Mouse (Mus musculus) myocyte (in vitro differentiated cells): ENCODE data around the gene Esrra. TPM values are rescaled to one million over a fixed set of nuclear protein-coding genes. Genes with fewer than 3 reads are reported as not detected.

Source experiments
- H3K27me3 ChIP-seq: one replicate; pipeline ENCODE4 v1.6.1; 2011; ENCODE audit not compliant: control insufficient read depth, insufficient read depth, insufficient read length
- H3K36me3 ChIP-seq: one replicate; pipeline ENCODE4 v1.6.1; 2011; ENCODE audit not compliant: control insufficient read depth, insufficient read depth
- H3K4me2 ChIP-seq: one replicate; pipeline ENCODE4 v1.6.1; 2011; ENCODE audit warnings: low read depth, control low read depth
- H3K4me3 ChIP-seq: one replicate; pipeline ENCODE4 v1.5.1; 2011; ENCODE audit warnings: mild to moderate bottlenecking, control low read depth, moderate library complexity
- H3K79me2 ChIP-seq: one replicate; pipeline ENCODE4 v1.6.1; 2011; ENCODE audit not compliant: control insufficient read depth, insufficient read depth
- H3ac ChIP-seq: one replicate; pipeline ENCODE4 v1.6.1; 2011; ENCODE audit not compliant: control insufficient read depth, insufficient read length
- CEBPB ChIP-seq: IDR thresholded peaks from 2 replicates; pipeline ENCODE4 v1.6.1; 2011; ENCODE audit warnings: mild to moderate bottlenecking, moderate library complexity; ENCODE audit not compliant: poor library complexity, insufficient read depth, severe bottlenecking
- E2F4 ChIP-seq: IDR thresholded peaks from one replicate; pipeline ENCODE4 v1.6.1; 2011; ENCODE audit warnings: mild to moderate bottlenecking, control low read depth, moderate library complexity; ENCODE audit not compliant: insufficient read depth
- MAX ChIP-seq: IDR thresholded peaks from one replicate; pipeline ENCODE4 v1.6.1; 2011; ENCODE audit warnings: low read depth, mild to moderate bottlenecking, control low read depth
- MYOD1 ChIP-seq, 3 experiments: IDR thresholded peaks; one replicate each; pipeline ENCODE4 v1.6.1; 2011; ENCODE audit warnings: control low read depth in 2 of 3, low read depth in 2 of 3, mild to moderate bottlenecking in 2 of 3, moderate library complexity in 1 of 3; ENCODE audit not compliant: insufficient read length in 2 of 3, control insufficient read depth in 1 of 3
- MYOG ChIP-seq, 3 experiments: IDR thresholded peaks; one replicate each; pipeline ENCODE4 v1.6.1; 2011; ENCODE audit warnings: control low read depth in 2 of 3, low read depth in 2 of 3, mild to moderate bottlenecking in 2 of 3; ENCODE audit not compliant: insufficient read length in 2 of 3, control insufficient read depth in 1 of 3, insufficient read depth in 1 of 3
- POLR2A ChIP-seq: IDR thresholded peaks from one replicate; pipeline ENCODE4 v1.6.1; 2011; ENCODE audit warnings: low read depth, mild to moderate bottlenecking, control low read depth, moderate library complexity; ENCODE audit not compliant: insufficient read length
- POLR2AphosphoS2 ChIP-seq: IDR thresholded peaks from one replicate; pipeline ENCODE4 v1.6.1; 2011; ENCODE audit warnings: low read depth, control low read depth; ENCODE audit not compliant: insufficient read length
- REST ChIP-seq: IDR thresholded peaks from one replicate; pipeline ENCODE4 v1.6.1; 2011; ENCODE audit warnings: mild to moderate bottlenecking, control low read depth, moderate library complexity; ENCODE audit not compliant: insufficient read depth, insufficient read length
- SRF ChIP-seq: IDR thresholded peaks from one replicate; pipeline ENCODE4 v1.6.1; 2011; ENCODE audit warnings: low read depth; ENCODE audit not compliant: control insufficient read depth, insufficient read length
- TCF12 ChIP-seq: IDR thresholded peaks from one replicate; pipeline ENCODE4 v1.6.1; 2011; ENCODE audit warnings: mild to moderate bottlenecking, control low read depth; ENCODE audit not compliant: poor library complexity, insufficient read depth, severe bottlenecking
- TCF3 ChIP-seq: IDR thresholded peaks from one replicate; pipeline ENCODE4 v1.6.1; 2011; ENCODE audit warnings: low read depth, control low read depth; ENCODE audit not compliant: insufficient read length
- USF1 ChIP-seq: IDR thresholded peaks from one replicate; pipeline ENCODE4 v1.6.1; 2011; ENCODE audit warnings: low read depth, mild to moderate bottlenecking, control low read depth, moderate library complexity
- polyA plus RNA-seq: library from polyadenylated mRNA; unstranded; fragments of >200 nt; fragmentation: generic; extraction: Trizol; gene quantifications from one replicate; pipeline ENCODE4 v1.2.1, GENCODE M21; 2012; ENCODE audit warnings: missing spikeins

The Esrra gene
- polyA plus RNA-seq, 1 experiment, result 52.7 TPM

- Histone ChIP-seq H3ac (no peak overlapping the region), H3K4me3 (no peak overlapping the region), H3K36me3 (no peaks in the 10 kb centered on the region), H3K79me2 (no peaks in the 10 kb centered on the region), H3K27me3 (no peaks in the 10 kb centered on the region), H3K4me2 (peak overlapping the region; percentile 69)
- no peak for TF ChIP-seq POLR2AphosphoS2
- TF ChIP-seq POLR2A, result no peak
- no peak for TF ChIP-seq MYOG (IDR thresholded peaks at IDR 0.05; ENCODE audit: control insufficient read depth in 1 of 3, insufficient read depth in 1 of 3, insufficient read length in 2 of 3, low read depth in 2 of 3)
- no peak for TF ChIP-seq SRF
- no peak for TF ChIP-seq TCF3
- TF ChIP-seq TCF12, result no peak
- no peak for TF ChIP-seq USF1
- TF ChIP-seq MYOD1 (IDR thresholded peaks at IDR 0.05; ENCODE audit: control insufficient read depth in 1 of 3, insufficient read length in 2 of 3, low read depth in 2 of 3), result no peak
- TF ChIP-seq REST, result no peak
- no peak for TF ChIP-seq E2F4
- TF ChIP-seq MAX, result no peak
- TF ChIP-seq CEBPB, result no peak
Measured at GRCm38 (mm10) chr19:6877965-6878364, 43.6 kb downstream of the Esrra start.

DNA sequence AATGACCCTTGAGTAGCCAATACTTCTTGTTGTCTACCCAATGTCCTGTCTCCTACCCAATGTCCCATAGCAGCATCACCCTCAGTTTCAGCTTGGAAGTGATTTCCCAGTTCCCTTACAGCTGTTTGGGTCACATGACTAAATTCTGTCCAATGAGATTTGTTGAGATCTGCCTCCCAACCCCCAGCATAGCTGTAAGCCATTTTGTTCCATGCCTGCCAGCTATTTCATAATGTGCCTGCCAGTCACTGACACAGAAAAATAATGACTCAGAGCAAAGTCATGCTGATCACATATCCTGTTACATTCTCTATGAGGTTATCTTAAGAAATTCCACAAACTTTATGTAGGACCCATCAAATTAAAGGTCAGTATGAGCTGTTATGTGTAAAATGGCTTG, 44.8 kb downstream of the Esrra start:
- no peaks in the 10 kb centered on the region for H3K79me2 ChIP-seq
- H3K36me3 ChIP-seq, result no peaks in the 10 kb centered on the region
- peak overlapping the region; percentile 69 for H3K4me2 ChIP-seq
- H3K27me3 ChIP-seq, result no peaks in the 10 kb centered on the region
- H3ac ChIP-seq, result no peak overlapping the region
- H3K4me3 ChIP-seq, result no peak overlapping the region
- TF ChIP-seq POLR2AphosphoS2 (no peak), USF1 (peak; percentile 96), CEBPB (peak; percentile 92)

GRCm38 (mm10) chr19:6875834-6876233, 45.8 kb downstream of the Esrra start:
- Histone ChIP-seq H3K79me2 (no peaks in the 10 kb centered on the region), H3K4me3 (no peak overlapping the region), H3K27me3 (no peaks in the 10 kb centered on the region), H3K4me2 (no peak overlapping the region), H3ac (no peak overlapping the region), H3K36me3 (no peaks in the 10 kb centered on the region)
- TF ChIP-seq TCF3 (no peak), MYOD1 (IDR thresholded peaks at IDR 0.05; ENCODE audit: control insufficient read depth in 1 of 3, insufficient read length in 2 of 3, low read depth in 2 of 3) (no peak), POLR2A (no peak), MYOG (IDR thresholded peaks at IDR 0.05; ENCODE audit: control insufficient read depth in 1 of 3, insufficient read depth in 1 of 3, insufficient read length in 2 of 3, low read depth in 2 of 3) (no peak), POLR2AphosphoS2 (no peak), CEBPB (no peak), MAX (no peak), E2F4 (no peak), SRF (no peak), USF1 (no peak), REST (no peak), TCF12 (no peak)

DNA sequence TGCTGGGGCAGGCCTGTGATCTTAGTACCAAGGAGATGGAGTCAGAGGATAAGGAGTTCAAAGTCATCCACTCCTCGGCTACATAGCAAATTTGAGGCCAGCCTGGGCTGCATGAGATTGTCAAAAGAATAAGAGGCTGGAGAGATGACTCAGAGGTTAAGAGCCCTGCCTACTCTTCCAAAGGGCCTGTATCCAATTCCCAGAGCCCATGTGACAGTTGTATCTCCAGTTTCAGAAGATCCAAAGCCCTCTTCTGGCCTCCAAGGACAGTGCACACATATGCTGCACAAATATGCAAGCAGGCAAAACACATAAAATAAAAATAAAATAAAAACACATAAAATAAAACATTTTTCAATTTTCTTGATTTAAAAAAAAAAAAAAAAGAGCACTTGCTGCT, 47.4 kb downstream of the Esrra start:
- H3K27me3 ChIP-seq, result no peaks in the 10 kb centered on the region
- H3ac ChIP-seq, result no peak overlapping the region
- no peak overlapping the region for H3K4me2 ChIP-seq
- H3K4me3 ChIP-seq, result no peak overlapping the region
- no peaks in the 10 kb centered on the region for H3K36me3 ChIP-seq
- H3K79me2 ChIP-seq, result no peaks in the 10 kb centered on the region
- peak; percentile 60 for TF ChIP-seq USF1
- TF ChIP-seq POLR2A, result no peak

- H3K36me3 ChIP-seq, result no peaks in the 10 kb centered on the region
- no peak overlapping the region for H3ac ChIP-seq
- H3K27me3 ChIP-seq, result no peaks in the 10 kb centered on the region
- no peaks in the 10 kb centered on the region for H3K79me2 ChIP-seq
- TF ChIP-seq SRF (no peak), TCF3 (no peak), TCF12 (no peak), MAX (no peak), E2F4 (no peak), POLR2A (no peak), REST (no peak), CEBPB (no peak), MYOD1 (IDR thresholded peaks at IDR 0.05; ENCODE audit: control insufficient read depth in 1 of 3, insufficient read length in 2 of 3, low read depth in 2 of 3) (no peak), POLR2AphosphoS2 (no peak), MYOG (IDR thresholded peaks at IDR 0.05; ENCODE audit: control insufficient read depth in 1 of 3, insufficient read depth in 1 of 3, insufficient read length in 2 of 3, low read depth in 2 of 3) (no peak)
- no peak overlapping the region for H3K4me3 ChIP-seq
- no peak overlapping the region for H3K4me2 ChIP-seq
Measured at GRCm38 (mm10) chr19:6872701-6873100, 48.9 kb downstream of the Esrra start.
